Mouse (Mus musculus) frontal cortex, adult 2 months (tissue): ENCODE results near the gene Foxn3. TPM values are rescaled to one million over a fixed set of nuclear protein-coding genes. Genes with fewer than 3 reads are reported as not detected.

ENCODE experiments used
- DNase-seq, 2 experiments: peaks; one replicate each; pipeline ENCODE4 v3.0.0; 2022; ENCODE audit warnings: low spot score in 1 of 2; ENCODE audit errors: extremely low spot score in 1 of 2
- polyA plus RNA-seq: library from polyadenylated mRNA; depleted of rRNA; stranded (reverse); fragments of >200 nt; gene quantifications from 2 replicates; pipeline ENCODE4 v1.2.3, GENCODE M21; 2012

The Foxn3 gene
- polyA plus RNA-seq, 1 experiment = 23.6 TPM

DNA sequence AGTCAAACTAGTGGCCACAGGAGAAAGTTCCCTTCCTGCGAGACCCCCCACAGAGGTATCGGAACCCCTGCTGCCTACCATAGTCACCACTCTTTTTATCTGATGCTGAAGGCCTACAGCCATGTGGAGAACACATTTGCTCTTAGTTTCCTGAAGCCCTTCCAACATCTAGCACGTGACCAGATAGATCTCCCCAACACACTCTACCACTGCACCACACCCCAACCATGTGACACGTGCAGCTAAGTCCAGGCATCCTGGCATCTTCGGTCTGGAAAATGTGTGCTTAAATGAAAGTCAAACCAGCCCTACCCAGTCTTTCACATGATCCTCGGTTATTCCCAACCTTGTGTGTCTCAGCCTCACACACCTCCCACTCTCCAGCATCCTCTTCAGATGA, 200.4 kb downstream of the Foxn3 start:
- DNase-seq = no peak

DNA sequence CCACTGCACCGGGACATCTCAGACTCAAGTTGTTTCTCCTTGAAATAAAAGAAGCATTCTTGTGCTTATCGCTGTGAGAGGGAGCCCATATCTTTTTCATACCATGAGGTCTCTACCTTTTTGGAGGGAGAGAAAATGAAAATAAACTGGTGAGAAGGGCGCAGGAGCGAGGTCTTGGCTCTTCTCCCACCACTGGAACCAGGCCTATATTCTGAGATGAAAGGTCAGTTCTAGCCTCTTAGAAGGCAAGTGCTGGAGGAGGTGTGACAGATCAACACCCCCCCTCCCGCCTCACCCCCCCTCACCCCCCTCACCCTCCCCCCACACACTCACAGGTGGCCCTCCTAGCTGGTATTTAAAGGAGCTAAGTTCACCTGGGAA, 201.6 kb downstream of the Foxn3 start:
- DNase-seq = no peak

DNA sequence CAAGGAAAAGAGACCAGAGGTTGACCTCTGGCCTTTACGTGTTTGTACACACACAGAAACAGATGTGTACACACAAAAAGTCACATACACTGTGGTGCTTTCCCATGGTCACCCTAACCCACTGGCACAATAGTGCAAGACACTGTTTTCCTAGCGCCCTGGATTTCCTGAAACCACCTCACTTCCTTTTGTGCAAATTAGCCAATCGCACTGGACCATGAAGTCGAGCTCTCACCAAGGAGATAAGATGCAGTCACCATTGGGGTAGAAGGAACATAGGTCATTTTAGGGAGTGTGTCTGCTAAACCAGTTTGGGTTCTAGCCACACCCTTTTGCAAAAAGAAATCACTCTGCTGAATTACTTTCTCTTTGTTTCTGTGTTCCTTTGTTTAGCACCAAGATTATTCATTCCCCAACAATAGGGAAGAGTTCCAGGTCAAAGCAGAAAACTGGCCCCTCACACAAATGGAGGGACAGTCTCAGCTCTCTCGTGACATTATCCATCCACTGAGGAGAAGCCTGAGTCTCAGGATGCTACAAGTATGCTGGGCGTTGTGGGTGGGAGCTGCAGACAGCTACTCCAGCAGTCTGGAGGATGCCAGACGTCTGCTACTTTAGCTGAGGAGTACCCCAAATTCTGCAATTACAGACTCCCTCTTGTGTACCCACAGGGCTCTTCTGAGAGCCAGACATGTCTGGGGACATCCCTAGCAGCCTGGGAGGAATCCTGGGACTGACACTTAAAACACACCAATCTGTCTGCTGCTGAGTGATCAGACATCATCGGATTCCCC, 202.2 kb downstream of the Foxn3 start:
- DNase-seq = peak in 1 of 2 experiments; percentile 42

DNA sequence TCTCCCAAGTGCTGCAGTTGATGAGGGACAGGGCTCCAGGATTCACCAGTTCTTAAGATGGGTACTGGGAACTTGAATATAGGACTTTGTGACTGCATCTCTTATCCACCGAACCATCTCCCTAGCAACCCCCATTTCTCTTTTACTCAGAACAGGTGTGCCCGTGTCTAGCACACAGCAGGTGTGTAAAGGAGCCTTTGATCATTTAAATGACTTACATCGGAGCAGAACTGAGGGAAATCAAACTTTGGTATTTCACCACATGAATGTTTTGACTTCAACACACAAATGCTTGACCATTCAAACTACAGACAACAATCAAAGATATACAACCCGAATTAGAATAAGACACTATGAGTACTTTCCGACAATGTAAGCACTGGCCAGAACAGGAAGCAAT, 204.7 kb downstream of the Foxn3 start:
- no peak for DNase-seq

DNA sequence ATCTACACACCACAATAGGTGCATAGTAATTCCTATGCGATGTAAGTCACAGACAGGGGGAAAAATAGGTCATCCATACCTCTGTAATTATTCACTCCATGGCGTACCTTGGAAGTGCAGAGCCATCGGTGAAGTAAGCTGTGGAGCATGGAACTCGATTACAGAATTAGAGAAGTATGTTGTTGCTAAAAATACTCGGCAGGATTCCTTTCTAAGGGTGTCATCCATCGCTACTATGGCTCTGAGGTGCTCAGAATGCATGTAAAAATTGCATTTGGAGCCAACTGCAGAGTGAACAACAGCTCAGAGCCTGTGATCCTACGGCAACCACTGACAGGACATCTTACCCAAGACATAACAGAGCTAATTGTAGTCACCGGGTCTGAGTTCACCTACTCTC, 206.7 kb downstream of the Foxn3 start:
- DNase-seq = no peak

DNA sequence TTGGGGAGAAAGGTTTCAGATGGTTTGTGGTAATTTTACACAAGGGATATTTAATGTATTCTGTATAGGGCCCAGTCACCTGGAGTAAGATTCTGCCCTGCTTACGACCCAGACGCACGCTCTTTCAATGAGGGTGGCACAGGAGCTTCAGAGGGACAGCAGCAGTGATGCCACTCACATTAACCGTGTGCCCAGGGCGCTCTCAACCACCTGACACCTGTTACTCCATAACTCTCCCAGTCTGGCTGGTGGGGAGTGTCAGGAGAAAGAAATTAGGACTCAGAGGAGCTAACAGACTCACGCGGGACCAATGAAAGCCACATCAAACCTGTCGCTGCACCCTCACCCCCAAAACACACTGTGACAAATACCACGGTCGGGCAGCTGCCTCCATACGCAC, 209.7 kb downstream of the Foxn3 start:
- DNase-seq = no peak

DNA sequence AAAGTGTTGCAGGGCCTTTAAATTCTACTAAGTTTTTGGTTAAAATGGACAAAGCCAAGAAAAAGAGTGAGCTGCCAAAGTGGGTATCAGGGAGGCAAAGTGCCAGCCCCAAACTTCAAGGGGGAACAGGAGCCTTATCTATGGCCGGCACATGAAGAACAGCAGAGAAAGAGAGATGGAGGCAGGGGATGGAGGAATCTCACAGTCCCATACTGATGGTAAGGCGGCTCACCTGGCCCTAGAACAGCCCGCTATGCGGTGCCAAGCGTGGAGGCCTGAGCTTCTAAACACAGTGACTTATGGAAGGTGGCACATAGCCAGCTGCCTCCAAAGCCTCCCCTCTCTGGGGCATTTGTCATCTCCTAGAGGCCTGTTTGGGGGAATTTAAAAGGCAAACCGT, 210.8 kb downstream of the Foxn3 start:
- DNase-seq = no peak

DNA sequence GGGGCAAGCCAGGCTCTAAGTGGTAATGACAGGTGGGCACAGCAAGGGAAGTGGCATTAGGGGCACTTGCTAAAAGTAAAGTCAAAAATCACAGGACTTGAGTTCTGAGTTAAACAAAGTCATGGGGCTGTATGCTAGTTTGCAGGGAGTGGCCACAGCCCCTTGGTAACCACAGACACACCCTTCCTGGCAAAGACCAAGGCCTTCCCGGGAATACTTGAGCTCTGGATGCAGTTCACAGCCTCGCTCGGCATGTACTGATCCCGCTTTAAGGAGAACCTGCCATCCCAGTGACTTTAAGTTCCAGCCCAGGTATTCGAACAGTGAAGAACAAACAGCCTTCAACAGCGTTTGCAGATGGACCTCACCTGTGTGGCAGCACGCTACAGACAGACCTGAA, 211.2 kb downstream of the Foxn3 start:
- no peak for DNase-seq

DNA sequence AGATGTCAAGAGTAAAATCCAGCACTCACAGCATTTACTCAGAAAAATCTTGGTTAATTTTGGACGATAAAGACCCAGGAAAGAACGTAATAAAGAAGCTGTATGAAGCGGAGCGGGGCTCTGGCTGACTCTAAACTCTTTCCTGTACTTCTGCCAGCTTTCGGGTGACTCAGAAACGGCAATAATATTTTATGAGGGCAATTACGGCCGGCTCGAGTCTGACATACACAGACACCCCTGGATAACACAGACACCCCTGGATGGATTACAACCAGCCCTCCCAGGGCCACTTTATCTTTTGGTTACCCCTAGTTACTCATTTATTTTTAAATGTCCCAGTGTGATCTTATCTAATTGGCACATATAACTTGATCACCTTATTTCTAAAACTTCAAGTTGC, 211.7 kb downstream of the Foxn3 start:
- DNase-seq = no peak

DNA sequence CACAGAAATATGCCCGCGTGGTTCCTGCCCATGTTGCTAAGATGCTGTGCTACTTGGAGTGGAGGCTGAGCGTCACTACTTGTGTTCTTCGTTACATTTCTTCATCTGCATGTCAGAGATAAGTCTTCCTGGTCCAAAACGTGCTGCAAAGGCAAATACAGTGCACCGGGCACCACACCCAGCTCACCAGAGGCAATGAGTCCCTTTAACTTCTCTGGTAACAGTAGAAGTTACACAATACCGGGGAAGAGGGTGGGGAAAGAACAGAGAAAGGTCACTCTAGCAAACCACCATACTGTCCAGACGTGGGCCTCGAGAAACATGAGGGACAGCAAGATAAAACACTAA, 213.8 kb downstream of the Foxn3 start:
- DNase-seq = no peak

DNA sequence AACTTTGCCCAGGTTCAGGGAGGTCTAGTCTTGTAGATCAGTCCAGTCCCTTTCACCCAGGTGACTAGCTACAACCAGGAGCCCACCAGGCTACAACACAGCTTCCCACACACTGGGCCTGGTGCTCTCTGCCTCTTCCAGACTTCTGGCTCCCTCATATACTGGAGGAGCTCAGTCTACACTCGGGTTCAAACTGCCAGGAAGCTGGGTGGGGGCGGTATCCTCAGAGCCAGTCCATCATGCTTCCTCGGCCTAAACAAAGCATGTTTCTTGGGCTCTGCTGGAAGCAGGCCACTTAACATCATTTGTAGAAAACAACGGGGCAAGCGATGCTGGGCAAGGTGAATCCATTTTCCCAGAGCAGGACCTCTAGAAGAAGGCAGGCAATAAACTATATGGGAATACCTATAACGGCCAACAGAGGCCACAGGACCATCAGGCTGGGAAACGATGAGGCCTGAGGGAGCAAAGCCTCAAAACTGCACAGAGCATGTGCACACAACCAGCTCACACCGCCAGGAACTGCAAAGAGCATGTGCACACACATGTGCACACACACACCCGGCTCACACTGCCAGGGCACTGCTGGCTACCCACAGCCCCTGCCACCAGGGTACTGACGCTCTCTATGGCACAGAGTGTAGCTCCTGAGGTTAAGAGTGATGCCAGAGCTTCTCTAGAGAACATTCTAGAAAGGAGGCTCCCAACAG, 214.3 kb downstream of the Foxn3 start:
- no peak for DNase-seq

DNA sequence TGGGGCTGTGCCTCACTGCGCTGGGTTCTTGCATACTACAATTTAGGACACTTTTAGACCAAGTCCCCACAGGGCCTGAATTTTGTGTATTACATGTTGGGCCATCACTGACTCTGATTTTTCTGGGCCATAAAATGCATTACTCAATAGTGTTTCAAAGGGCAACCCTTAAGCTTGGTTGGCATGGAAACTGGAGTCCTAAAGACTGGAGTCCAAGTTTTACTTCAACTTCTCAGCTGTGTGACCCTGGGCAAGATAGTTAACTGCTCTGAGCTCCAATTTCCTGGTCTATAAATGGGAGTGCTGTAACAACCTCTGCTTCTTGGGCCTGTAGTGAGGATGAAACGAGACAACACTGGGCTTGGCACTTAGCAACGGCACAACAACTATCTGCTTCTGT, 215.9 kb downstream of the Foxn3 start:
- DNase-seq = no peak

DNA sequence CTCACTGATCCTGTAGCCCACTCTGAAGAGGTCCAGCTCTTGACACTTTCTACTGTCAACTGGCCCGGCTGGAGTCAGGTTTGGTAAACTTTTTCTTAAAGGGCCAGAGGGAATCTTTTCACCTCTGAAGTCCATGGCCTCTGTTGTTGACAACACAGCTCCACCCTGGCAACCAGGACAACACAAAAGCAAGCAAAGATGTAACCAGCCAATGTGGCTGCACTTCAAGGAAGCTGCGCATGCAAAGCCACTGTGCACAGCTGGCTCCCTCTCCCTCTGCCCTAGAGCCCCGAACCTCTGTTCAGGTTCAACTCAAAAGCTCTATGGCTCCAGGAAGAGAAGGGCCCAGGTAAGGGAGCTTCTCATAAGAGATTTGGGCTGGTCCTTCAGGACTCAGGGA, 216.4 kb downstream of the Foxn3 start:
- DNase-seq = no peak

DNA sequence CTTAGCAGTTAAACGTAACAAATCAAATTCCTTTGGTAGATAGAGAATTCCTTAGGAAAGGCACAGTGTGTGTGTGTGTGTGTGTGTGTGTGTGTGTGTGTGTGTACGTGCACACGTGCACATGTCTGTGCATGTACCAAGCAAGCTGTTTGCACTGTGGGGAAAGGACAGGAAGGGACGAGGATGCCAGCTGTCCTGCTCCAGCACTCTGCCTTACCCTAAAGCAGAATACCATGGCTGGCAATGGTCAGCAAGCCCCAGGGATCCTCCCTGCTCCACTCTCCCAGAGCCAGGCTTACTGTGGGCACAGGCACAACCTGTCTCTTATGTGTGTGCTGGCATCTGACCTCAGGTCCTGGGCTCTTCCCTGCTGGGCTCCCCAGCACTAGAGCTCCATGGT, 218.1 kb downstream of the Foxn3 start:
- no peak for DNase-seq

DNA sequence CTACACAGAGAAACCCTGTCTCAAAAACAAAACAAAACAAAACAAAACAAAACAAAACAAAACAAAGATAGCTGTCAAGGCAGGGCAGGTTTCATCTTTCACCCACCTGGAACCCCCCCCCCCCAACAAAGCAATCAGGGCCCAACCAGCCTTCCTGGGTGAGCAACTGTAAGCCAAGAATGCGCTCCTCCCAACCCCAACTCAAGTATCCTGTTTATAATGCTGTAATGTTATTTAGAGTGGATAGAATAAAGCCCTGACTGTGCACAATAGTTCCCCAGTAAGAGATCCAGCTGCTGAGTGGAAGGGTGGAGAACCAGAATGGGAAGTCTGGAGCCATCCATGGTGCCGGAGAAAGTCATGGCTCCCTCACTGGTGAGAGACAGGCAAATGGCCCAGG, 220.0 kb downstream of the Foxn3 start:
- no peak for DNase-seq

DNA sequence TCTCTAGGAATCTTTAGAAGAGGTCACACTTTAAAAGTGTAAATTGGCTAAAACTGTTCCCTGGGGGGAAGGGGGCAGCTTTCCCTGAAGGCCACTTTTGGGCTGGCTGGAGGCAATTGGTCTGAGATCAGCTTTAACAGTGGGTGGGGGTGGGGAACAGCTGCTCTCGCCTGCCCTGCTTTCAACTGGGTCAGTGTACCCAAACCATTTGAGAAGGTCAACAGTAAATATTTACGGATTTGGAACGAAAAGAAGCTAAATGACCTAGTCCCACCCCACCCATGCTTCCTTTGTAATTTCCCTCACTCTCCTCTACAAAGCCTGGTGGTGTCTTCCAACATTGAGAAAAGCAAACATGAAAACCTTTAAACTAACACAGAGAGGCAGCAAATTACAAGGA, 221.2 kb downstream of the Foxn3 start:
- no peak for DNase-seq

DNA sequence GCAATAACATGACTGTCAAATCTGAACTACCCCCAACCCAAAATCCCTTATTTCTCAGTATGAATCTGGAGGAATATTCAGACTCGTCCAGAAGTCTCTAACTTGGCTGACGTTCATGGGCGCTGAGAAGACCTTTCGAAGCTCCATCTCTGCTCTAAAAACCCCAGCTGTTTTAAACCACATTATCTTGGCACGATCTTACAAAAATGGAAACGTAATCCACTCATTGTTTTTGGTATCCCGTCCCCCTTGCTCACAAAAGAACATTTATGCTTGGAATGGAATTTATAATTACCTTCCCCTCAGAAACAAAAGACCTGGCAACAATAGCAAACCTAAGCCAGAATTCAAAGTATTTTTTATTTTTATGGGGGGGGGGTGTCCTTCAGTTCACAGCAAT, 221.6 kb downstream of the Foxn3 start:
- no peak for DNase-seq

DNA sequence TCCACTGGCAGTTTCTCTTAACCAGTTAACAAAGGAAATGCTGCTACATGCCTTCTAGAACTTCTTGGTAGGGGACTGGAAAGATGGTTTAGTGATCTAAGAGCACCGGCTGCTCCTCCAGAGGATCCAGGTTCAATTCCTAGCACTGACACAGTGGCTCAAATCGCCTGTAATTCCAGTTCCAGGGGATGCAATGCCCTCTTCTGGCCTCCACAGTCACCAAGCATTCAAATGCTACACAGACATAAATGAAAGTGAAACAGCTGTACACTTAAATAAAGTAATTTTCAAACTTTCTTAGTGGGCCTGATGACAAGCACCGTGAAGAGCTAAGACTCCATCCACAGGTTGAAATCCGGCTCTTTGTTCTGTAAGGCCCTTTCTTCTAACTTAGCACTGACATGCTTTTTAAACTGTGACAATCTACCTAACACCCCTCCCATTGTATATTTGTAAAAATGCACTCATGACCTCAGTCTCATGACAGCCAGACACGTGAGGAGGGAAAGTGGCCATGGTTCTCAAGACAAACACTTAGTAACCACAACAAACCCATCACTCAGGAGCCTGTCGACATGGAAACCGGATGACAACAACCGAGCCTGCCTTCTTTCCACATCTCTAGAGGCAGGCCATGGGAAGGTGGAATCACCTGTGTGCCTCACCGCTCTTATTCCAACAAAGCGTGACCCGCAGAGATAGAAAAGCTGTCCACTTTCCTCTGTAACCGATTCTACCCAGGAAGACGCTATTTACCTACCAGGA, 222.8 kb downstream of the Foxn3 start:
- no peak for DNase-seq

DNA sequence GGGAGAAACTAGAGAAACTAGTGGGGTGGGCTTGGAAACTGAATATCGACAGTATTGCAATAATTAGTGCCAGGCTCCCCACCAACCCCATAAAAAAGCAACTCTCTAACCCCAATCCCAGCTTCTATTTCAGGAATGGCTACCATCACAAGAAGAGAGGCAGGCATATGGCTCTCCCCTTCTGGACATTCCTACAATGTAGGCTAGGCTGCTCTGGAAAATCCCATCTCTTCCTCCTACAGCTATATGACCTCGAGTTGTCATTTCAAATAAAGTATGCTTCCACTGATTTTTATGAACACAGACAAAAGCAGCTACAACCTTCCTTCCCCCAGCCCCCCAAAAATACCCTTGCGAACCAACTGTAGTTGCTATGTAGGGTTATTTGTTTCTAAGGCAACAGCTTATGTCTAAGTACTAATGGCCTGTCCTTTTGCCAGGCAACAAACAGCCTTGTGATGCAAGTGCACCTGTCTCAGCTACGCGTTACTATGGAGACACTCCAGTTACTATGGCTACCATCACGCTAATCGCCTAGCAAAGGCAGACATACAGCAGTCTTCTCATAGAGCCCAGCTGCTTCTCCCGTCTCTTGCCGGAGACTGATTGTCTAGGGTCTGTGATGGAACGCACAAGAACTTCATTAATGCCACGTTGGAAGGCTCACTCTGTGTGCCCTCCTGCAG, 223.6 kb downstream of the Foxn3 start:
- peak; percentile 79 to 81 for DNase-seq

DNA sequence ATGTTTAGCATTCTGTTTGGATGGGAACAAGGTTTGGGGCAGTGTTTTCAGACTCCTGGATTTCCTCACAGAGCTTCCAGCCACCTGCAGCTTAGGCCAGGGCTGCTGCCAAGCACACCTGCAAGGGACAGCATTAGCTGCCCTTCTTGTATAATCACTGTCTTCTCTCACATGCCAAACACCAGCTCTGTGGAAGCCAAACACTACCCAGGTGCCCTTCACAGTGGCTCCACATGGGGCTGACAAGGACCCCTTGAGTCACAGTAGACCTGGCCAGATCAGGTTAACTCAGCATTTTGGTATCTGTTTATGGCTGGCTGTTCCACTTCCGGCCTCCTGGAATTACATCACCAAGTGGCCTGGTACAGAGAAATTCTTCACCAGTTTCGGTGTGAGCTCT, 224.6 kb downstream of the Foxn3 start:
- no peak for DNase-seq

DNA sequence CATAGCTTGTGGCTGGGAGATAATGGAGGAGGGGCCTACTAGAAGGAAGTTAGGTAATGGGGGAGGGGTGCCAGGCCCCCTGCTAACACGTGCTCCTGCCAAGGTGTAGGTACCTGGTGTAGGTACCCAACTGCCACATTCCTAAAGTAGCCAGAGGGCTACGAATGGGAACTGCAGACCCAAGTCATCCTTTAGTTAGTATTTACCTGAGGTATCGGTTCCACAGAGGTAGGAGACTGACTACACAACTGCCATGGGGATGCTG, 226.3 kb downstream of the Foxn3 start:
- no peak for DNase-seq
